15 mouse cellular contexts compared by ENCODE assay signal in the genomic region with DNA sequence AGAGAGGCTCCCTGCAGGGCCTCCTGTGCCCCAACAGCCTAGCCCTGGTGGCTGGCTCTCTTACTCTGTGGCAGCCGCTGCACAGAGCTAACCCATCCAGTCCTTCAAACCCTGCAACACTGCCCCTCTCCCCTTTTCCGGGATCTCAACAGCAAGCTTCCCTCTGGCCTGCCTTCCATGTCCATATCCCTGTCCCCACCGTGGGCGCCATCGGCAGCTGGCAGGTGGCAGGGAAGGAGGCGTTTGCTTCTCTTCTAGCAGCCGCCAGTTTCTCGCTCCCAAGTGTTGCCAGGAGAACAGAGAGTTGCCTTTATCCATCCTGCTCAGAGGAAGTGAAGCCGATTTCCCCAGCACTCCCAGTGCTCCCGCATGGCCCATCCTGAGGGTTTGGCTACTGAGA.
A peak's percentile ranks its signal among the peaks of the same experiment; 100 is the strongest.
DNase-seq lines count a peak whose midpoint lies in the region; ATAC-seq and TF ChIP-seq lines count a peak whose summit lies in the region.
"Had no signal": no experiment of that assay in that cellular context is flagged by ENCODE, and none has a peak within 500 bp of the region (broad histone marks: within the 10 kb centered on the region; RNA-seq: fewer than 3 reads in every experiment).

No protein-coding gene starts in this region.

- WGBS in liver, postnatal 0 days (ENCODE audit: insufficient replicate concordance): 86% methylated on average over 10 of the region's 10 CpGs

- no peak for ATAC-seq in liver, postnatal 0 days

- TF ChIP-seq CTCF in brain, embryonic 14.5 days (IDR thresholded peaks at IDR 0.05; ENCODE audit: borderline replicate concordance, extremely low read depth, insufficient read depth, insufficient read length): no peak
- TF ChIP-seq CTCF in liver, postnatal 0 days (IDR thresholded peaks at IDR 0.05; ENCODE audit: low read depth): no peak

- no peaks in the 10 kb centered on the region for H3K9me3 ChIP-seq in liver, postnatal 0 days (ENCODE audit: low read length)
- H3K9me3 ChIP-seq: embryonic facial prominence, embryonic 12.5 days; hindbrain, embryonic 15.5 days had no signal

- no peak overlapping the region for H3K9ac ChIP-seq in liver, postnatal 0 days (replicated peaks)
- H3K9ac ChIP-seq: embryonic facial prominence, embryonic 12.5 days; hindbrain, embryonic 15.5 days; lung, embryonic 14.5 days had no signal

- DNase-seq in brain, embryonic 14.5 days (ENCODE audit: low read depth): peak; percentile 35
- peak; percentile 40 to 43 for DNase-seq in frontal cortex, postnatal 10 days (ENCODE audit: low spot score in 2 of 2)
- DNase-seq in layer of hippocampus, postnatal 36 days: peak; percentile 59 to 60
- DNase-seq in right cerebral cortex, adult 18-20 months: peak; percentile 87
- no peak for DNase-seq in embryo, embryonic 11 days
- DNase-seq in adrenal gland, adult 2 months: no peak
- DNase-seq in liver, postnatal 0 days: no peak
- DNase-seq in thymus, postnatal 4 days: no peak
- DNase-seq: cerebellum, adult 8-10 months; kidney, adult 18-20 months; liver; lung, embryonic 14.5 days; retina, postnatal 1 day had no signal

- H3K36me3 ChIP-seq in liver, postnatal 0 days (replicated peaks; ENCODE audit: insufficient read depth, low read length): no peaks in the 10 kb centered on the region
- H3K36me3 ChIP-seq: embryonic facial prominence, embryonic 12.5 days; hindbrain, embryonic 15.5 days had no signal

- no peak overlapping the region for H3K4me3 ChIP-seq in liver, postnatal 0 days (ENCODE audit: low read depth, low read length)
- H3K4me3 ChIP-seq: embryonic facial prominence, embryonic 12.5 days; hindbrain, embryonic 15.5 days had no signal

- H3K4me1 ChIP-seq in liver, postnatal 0 days (ENCODE audit: insufficient read depth): no peaks in the 10 kb centered on the region
- H3K4me1 ChIP-seq: embryonic facial prominence, embryonic 12.5 days; hindbrain, embryonic 15.5 days had no signal

- no peak for TF ChIP-seq POLR2A in brain, embryonic 14.5 days (IDR thresholded peaks at IDR 0.05; ENCODE audit: borderline replicate concordance, extremely low read depth, insufficient read depth, insufficient read length, poor library complexity, severe bottlenecking)

- H3K4me2 ChIP-seq in liver, postnatal 0 days (ENCODE audit: low read depth, low read length): no peak overlapping the region
- H3K4me2 ChIP-seq: embryonic facial prominence, embryonic 12.5 days; hindbrain, embryonic 15.5 days; lung, embryonic 14.5 days had no signal

- H3K27me3 ChIP-seq in liver, postnatal 0 days (ENCODE audit: insufficient read depth, low read length): no peaks in the 10 kb centered on the region
- H3K27me3 ChIP-seq: embryonic facial prominence, embryonic 12.5 days; hindbrain, embryonic 15.5 days had no signal

- H3K27ac ChIP-seq in liver, postnatal 0 days (ENCODE audit: low read depth): no peak overlapping the region
- H3K27ac ChIP-seq: embryonic facial prominence, embryonic 12.5 days; hindbrain, embryonic 15.5 days had no signal

- no peak for TF ChIP-seq EP300 in liver, postnatal 0 days (IDR thresholded peaks at IDR 0.05; ENCODE audit: low read depth)

Comparison
In these comparisons a context has a peak if more than half of its experiments do, and no peak if none do; other contexts are left out.
1. DNase-seq: peak in brain, embryonic 14.5 days (single experiment), frontal cortex, postnatal 10 days (2 of 2), layer of hippocampus, postnatal 36 days (2 of 2) and right cerebral cortex, adult 18-20 months (single experiment); none in embryo, embryonic 11 days (single experiment), adrenal gland, adult 2 months (single experiment), liver, postnatal 0 days (single experiment) and thymus, postnatal 4 days (single experiment).